16 mouse cellular contexts compared by ENCODE assay signal in genomic region chr5:129943402-129943801, GRCm38 (mm10). TPM values are rescaled to one million over a fixed set of nuclear protein-coding genes. Genes with fewer than 3 reads are reported as not detected.
DNase-seq lines count a peak whose midpoint lies in the region; ATAC-seq and TF ChIP-seq lines count a peak whose summit lies in the region.
"Had no signal": no experiment of that assay in that cellular context is flagged by ENCODE, and none has a peak within 500 bp of the region (broad histone marks: within the 10 kb centered on the region; RNA-seq: fewer than 3 reads in every experiment).

No protein-coding gene starts in this region.

- TF ChIP-seq CTCF in ES-Bruce4 (IDR thresholded peaks at IDR 0.05; ENCODE audit: low read depth, low read length), result no peak

- no peaks in the 10 kb centered on the region for H3K27me3 ChIP-seq in heart, embryonic 13.5 days (replicated peaks)
- H3K27me3 ChIP-seq in heart, embryonic 12.5 days (replicated peaks), result no peaks in the 10 kb centered on the region
- no peaks in the 10 kb centered on the region for H3K27me3 ChIP-seq in liver, embryonic 11.5 days (replicated peaks; ENCODE audit: control insufficient read depth, insufficient read depth, low read length)
- H3K27me3 ChIP-seq in ES-Bruce4 (ENCODE audit: control insufficient read depth, insufficient read depth, low read length, poor library complexity, severe bottlenecking), result no peaks in the 10 kb centered on the region
- H3K27me3 ChIP-seq in liver, embryonic 13.5 days, result no peaks in the 10 kb centered on the region
- H3K27me3 ChIP-seq: embryonic facial prominence, embryonic 13.5 days; midbrain, embryonic 15.5 days had no signal

- no peak for TF ChIP-seq EP300 in ES-Bruce4 (IDR thresholded peaks at IDR 0.05; ENCODE audit: insufficient read depth, low read depth, low read length)

- no peak for TF ChIP-seq POLR2A in ES-Bruce4 (IDR thresholded peaks at IDR 0.05; ENCODE audit: insufficient read depth, low read length)

- H3K4me2 ChIP-seq in heart, embryonic 13.5 days, result peak overlapping the region; percentile 86
- no peak overlapping the region for H3K4me2 ChIP-seq in heart, embryonic 12.5 days
- peak overlapping the region; percentile 79 for H3K4me2 ChIP-seq in liver, embryonic 11.5 days
- H3K4me2 ChIP-seq in liver, embryonic 13.5 days, result peak overlapping the region; percentile 59

- WGBS in heart, embryonic 13.5 days, result 61% methylated on average over 1 of the region's 1 CpGs
- WGBS in heart, embryonic 12.5 days, result 44% methylated on average over 1 of the region's 1 CpGs
- WGBS in liver, embryonic 11.5 days, result 40% methylated on average over 1 of the region's 1 CpGs
- 19% methylated on average over 1 of the region's 1 CpGs for WGBS in liver, embryonic 13.5 days (ENCODE audit: insufficient replicate concordance)

- peaks cover 23% of the 10 kb centered on the region for H3K4me1 ChIP-seq in heart, embryonic 13.5 days
- H3K4me1 ChIP-seq in heart, embryonic 12.5 days (replicated peaks), result no peaks in the 10 kb centered on the region; the same call in 1 of the 2 replicates
- peaks cover 10% of the 10 kb centered on the region for H3K4me1 ChIP-seq in liver, embryonic 11.5 days (replicated peaks; ENCODE audit: control insufficient read depth, insufficient read depth, low read length)
- H3K4me1 ChIP-seq in ES-Bruce4 (ENCODE audit: control insufficient read depth, insufficient read depth, low read length), result peaks cover 1% of the 10 kb centered on the region
- H3K4me1 ChIP-seq in liver, embryonic 13.5 days (replicated peaks), result peaks cover 50% of the 10 kb centered on the region

- no peak for DNase-seq in liver, embryonic 11.5 days (ENCODE audit: low spot score)
- DNase-seq in liver, result no peak
- no peak for DNase-seq in liver, embryonic 13.5 days
- no peak for DNase-seq in adrenal gland, adult 2 months
- DNase-seq: cerebellum, postnatal 25 days; gastrocnemius, postnatal 10 days; kidney, adult 11 months; kidney, postnatal 36 days; lung, postnatal 14 days had no signal

- ATAC-seq in heart, embryonic 13.5 days (ENCODE audit: extremely low read depth, insufficient number of reproducible peaks, low FRiP score, low TSS enrichment), result no peak
- no peak for ATAC-seq in heart, embryonic 12.5 days (ENCODE audit: insufficient number of reproducible peaks, low FRiP score)
- no peak for ATAC-seq in liver, embryonic 11.5 days (replicated peaks; ENCODE audit: low FRiP score)
- ATAC-seq in liver, embryonic 13.5 days (ENCODE audit: low read depth), result no peak
- ATAC-seq in granulocyte monocyte progenitor cell, adult 5-6 weeks (replicated peaks; ENCODE audit: poor library complexity, severe bottlenecking), result no peak
- ATAC-seq: forebrain, embryonic 14.5 days; midbrain, embryonic 15.5 days had no signal

- H3K36me3 ChIP-seq in heart, embryonic 13.5 days, result peaks cover 11% of the 10 kb centered on the region
- H3K36me3 ChIP-seq in heart, embryonic 12.5 days, result peaks cover 9% of the 10 kb centered on the region
- 0 out of 2 replicates have a peak, but pooled peaks cover 2% of the 10 kb centered on the region for H3K36me3 ChIP-seq in liver, embryonic 11.5 days (ENCODE audit: control insufficient read depth, insufficient read depth, low read length)
- peaks cover 17% of the 10 kb centered on the region for H3K36me3 ChIP-seq in ES-Bruce4 (ENCODE audit: control insufficient read depth, insufficient read depth, low read length, poor library complexity, severe bottlenecking)
- peaks cover 21% of the 10 kb centered on the region for H3K36me3 ChIP-seq in liver, embryonic 13.5 days
- H3K36me3 ChIP-seq: midbrain, embryonic 15.5 days had no signal

- no peak overlapping the region for H3K9ac ChIP-seq in heart, embryonic 13.5 days
- no peak overlapping the region for H3K9ac ChIP-seq in heart, embryonic 12.5 days
- 0 out of 2 replicates have a peak overlapping the region, but pooled peaks have one; percentile 2 for H3K9ac ChIP-seq in liver, embryonic 11.5 days (ENCODE audit: low read depth, low read length)
- peak overlapping the region; percentile 100; the same call in 1 of the 2 replicates for H3K9ac ChIP-seq in ES-Bruce4 (ENCODE audit: low read depth, poor library complexity, severe bottlenecking)
- H3K9ac ChIP-seq in liver, embryonic 13.5 days, result peak overlapping the region; percentile 57; the same call in 1 of the 2 replicates

- H3K27ac ChIP-seq in heart, embryonic 13.5 days (replicated peaks), result no peak overlapping the region
- no peak overlapping the region for H3K27ac ChIP-seq in heart, embryonic 12.5 days (ENCODE audit: poor library complexity, severe bottlenecking)
- no peak overlapping the region for H3K27ac ChIP-seq in liver, embryonic 11.5 days (ENCODE audit: low read depth, low read length)
- no peak overlapping the region for H3K27ac ChIP-seq in ES-Bruce4 (ENCODE audit: insufficient read depth, low read length)
- peak overlapping the region; percentile 66 for H3K27ac ChIP-seq in liver, embryonic 13.5 days

- H3K9me3 ChIP-seq in heart, embryonic 13.5 days, result no peaks in the 10 kb centered on the region
- no peaks in the 10 kb centered on the region for H3K9me3 ChIP-seq in heart, embryonic 12.5 days (replicated peaks)
- no peaks in the 10 kb centered on the region for H3K9me3 ChIP-seq in liver, embryonic 11.5 days (ENCODE audit: control insufficient read depth, low read length)
- H3K9me3 ChIP-seq in ES-Bruce4 (replicated peaks; ENCODE audit: control insufficient read depth, insufficient read depth, low read length, poor library complexity, severe bottlenecking), result no peaks in the 10 kb centered on the region
- no peaks in the 10 kb centered on the region for H3K9me3 ChIP-seq in liver, embryonic 13.5 days (replicated peaks)
- H3K9me3 ChIP-seq: embryonic facial prominence, embryonic 13.5 days; midbrain, embryonic 15.5 days had no signal

- no peak overlapping the region for H3K4me3 ChIP-seq in heart, embryonic 13.5 days
- H3K4me3 ChIP-seq in heart, embryonic 12.5 days, result no peak overlapping the region
- peak overlapping the region; percentile 5; the same call in 1 of the 2 replicates for H3K4me3 ChIP-seq in liver, embryonic 11.5 days (ENCODE audit: low read depth, low read length)
- no peak overlapping the region for H3K4me3 ChIP-seq in ES-Bruce4 (ENCODE audit: low read depth, low read length)
- H3K4me3 ChIP-seq in liver, embryonic 13.5 days (replicated peaks), result peak overlapping the region; percentile 93

RNA-seq across cellular contexts. Expression of gene Vkorc1l1, which starts 1.6 kb away (rescaled TPM):
- 13.7 and 14.3 TPM in 2 replicates for polyA plus RNA-seq in heart, embryonic 13.5 days (2015; fragmentation: Nextera tagmentation; extraction: Ambion mirVana)
- 23.2 and 24.2 TPM in 2 replicates for polyA plus RNA-seq in heart, embryonic 12.5 days (2016; fragmentation: Nextera tagmentation; extraction: Ambion mirVana)
- 29.4 and 30.4 TPM in 2 replicates for polyA plus RNA-seq in liver, embryonic 11.5 days (2014; fragmentation: Nextera tagmentation; extraction: Ambion mirVana)
- 72.6 and 73.3 TPM in 2 replicates for polyA plus RNA-seq in ES-Bruce4 (2011; ENCODE audit: insufficient read depth, insufficient read length, low read depth, missing spikeins)
- polyA plus RNA-seq in liver, embryonic 13.5 days (2015; fragmentation: Nextera tagmentation; extraction: Ambion mirVana), result 22.9 and 29.4 TPM in 2 replicates
- total RNA-seq in granulocyte monocyte progenitor cell, adult 5-6 weeks (2014; fragmentation: Nextera tagmentation), result 36.6 and 44.6 TPM in 2 replicates
- 26.7 and 39.9 TPM in 2 replicates for total RNA-seq in granulocyte monocyte progenitor cell, adult 5-6 weeks (2017)
- 10 to 100 TPM; 23.0 to 33.8 TPM for total RNA-seq in adrenal gland, adult 2 months (2021)
- 9.8 and 10.4 TPM in 2 replicates for polyA plus RNA-seq in adrenal gland, adult 2 months (2012; rRNA removed)

RNA-seq across cellular contexts. Expression of gene Nupr1l, which starts 35.1 kb away (rescaled TPM):
- 1.6 and 1.7 TPM in 2 replicates for polyA plus RNA-seq in heart, embryonic 13.5 days (2015; fragmentation: Nextera tagmentation; extraction: Ambion mirVana)
- 2.0 and 2.3 TPM in 2 replicates for polyA plus RNA-seq in heart, embryonic 12.5 days (2016; fragmentation: Nextera tagmentation; extraction: Ambion mirVana)
- 0.84 and 1.4 TPM in 2 replicates for polyA plus RNA-seq in liver, embryonic 11.5 days (2014; fragmentation: Nextera tagmentation; extraction: Ambion mirVana)
- 1.3 and 4.3 TPM in 2 replicates for polyA plus RNA-seq in ES-Bruce4 (2011; ENCODE audit: insufficient read depth, insufficient read length, low read depth, missing spikeins)
- polyA plus RNA-seq in liver, embryonic 13.5 days (2015; fragmentation: Nextera tagmentation; extraction: Ambion mirVana), result 0.31 and 1.0 TPM in 2 replicates
- 0.21 and 1.5 TPM in 2 replicates for total RNA-seq in granulocyte monocyte progenitor cell, adult 5-6 weeks (2014; fragmentation: Nextera tagmentation)
- 0.34 and 0.72 TPM in 2 replicates for total RNA-seq in granulocyte monocyte progenitor cell, adult 5-6 weeks (2017)
- total RNA-seq in adrenal gland, adult 2 months (2021), result 1 to 10 TPM; 2.8 to 4.4 TPM
- polyA plus RNA-seq in adrenal gland, adult 2 months (2012; rRNA removed), result 17.3 and 23.6 TPM in 2 replicates

RNA-seq across cellular contexts. Expression of gene Phkg1, which starts 45.1 kb away (rescaled TPM):
- polyA plus RNA-seq in heart, embryonic 13.5 days (2015; fragmentation: Nextera tagmentation; extraction: Ambion mirVana), result 0.76 and 1.4 TPM in 2 replicates
- 0.77 and 1.1 TPM in 2 replicates for polyA plus RNA-seq in heart, embryonic 12.5 days (2016; fragmentation: Nextera tagmentation; extraction: Ambion mirVana)
- 0.22 and 0.29 TPM in 2 replicates for polyA plus RNA-seq in liver, embryonic 11.5 days (2014; fragmentation: Nextera tagmentation; extraction: Ambion mirVana)
- 5.4 and 6.1 TPM in 2 replicates for polyA plus RNA-seq in ES-Bruce4 (2011; ENCODE audit: insufficient read depth, insufficient read length, low read depth, missing spikeins)
- polyA plus RNA-seq in liver, embryonic 13.5 days (2015; fragmentation: Nextera tagmentation; extraction: Ambion mirVana), result 0.18 and 0.22 TPM in 2 replicates
- 0.36 TPM in 1 of 2 replicates, not detected in the other for total RNA-seq in granulocyte monocyte progenitor cell, adult 5-6 weeks (2014; fragmentation: Nextera tagmentation)
- 0.98 and 1.5 TPM in 2 replicates for total RNA-seq in granulocyte monocyte progenitor cell, adult 5-6 weeks (2017)
- total RNA-seq in adrenal gland, adult 2 months (2021), result 1 to 10 TPM; 1.4 to 3.9 TPM
- polyA plus RNA-seq in adrenal gland, adult 2 months (2012; rRNA removed), result 1.2 and 2.6 TPM in 2 replicates

RNA-seq across cellular contexts. Expression of gene Zbed5, which starts 47.9 kb away (rescaled TPM):
- polyA plus RNA-seq in heart, embryonic 13.5 days (2015; fragmentation: Nextera tagmentation; extraction: Ambion mirVana), result 3.3 and 3.9 TPM in 2 replicates
- 3.5 and 4.5 TPM in 2 replicates for polyA plus RNA-seq in heart, embryonic 12.5 days (2016; fragmentation: Nextera tagmentation; extraction: Ambion mirVana)
- 3.8 and 4.9 TPM in 2 replicates for polyA plus RNA-seq in liver, embryonic 11.5 days (2014; fragmentation: Nextera tagmentation; extraction: Ambion mirVana)
- polyA plus RNA-seq in ES-Bruce4 (2011; ENCODE audit: insufficient read depth, insufficient read length, low read depth, missing spikeins), result 12.9 and 13.1 TPM in 2 replicates
- 1.00 and 1.1 TPM in 2 replicates for polyA plus RNA-seq in liver, embryonic 13.5 days (2015; fragmentation: Nextera tagmentation; extraction: Ambion mirVana)
- total RNA-seq in granulocyte monocyte progenitor cell, adult 5-6 weeks (2014; fragmentation: Nextera tagmentation), result 1.2 and 3.1 TPM in 2 replicates
- total RNA-seq in granulocyte monocyte progenitor cell, adult 5-6 weeks (2017), result 1.9 and 4.2 TPM in 2 replicates
- 1 to 10 TPM; 2.1 to 2.3 TPM for total RNA-seq in adrenal gland, adult 2 months (2021)
- polyA plus RNA-seq in adrenal gland, adult 2 months (2012; rRNA removed), result 1.1 and 2.2 TPM in 2 replicates

RNA-seq across cellular contexts. Expression of gene Chchd2, which starts 56.1 kb away (rescaled TPM):
- polyA plus RNA-seq in heart, embryonic 13.5 days (2015; fragmentation: Nextera tagmentation; extraction: Ambion mirVana), result 837 and 1,007 TPM in 2 replicates
- polyA plus RNA-seq in heart, embryonic 12.5 days (2016; fragmentation: Nextera tagmentation; extraction: Ambion mirVana), result 738 and 776 TPM in 2 replicates
- polyA plus RNA-seq in liver, embryonic 11.5 days (2014; fragmentation: Nextera tagmentation; extraction: Ambion mirVana), result 991 and 1,008 TPM in 2 replicates
- 337 and 340 TPM in 2 replicates for polyA plus RNA-seq in ES-Bruce4 (2011; ENCODE audit: insufficient read depth, insufficient read length, low read depth, missing spikeins)
- 596 and 645 TPM in 2 replicates for polyA plus RNA-seq in liver, embryonic 13.5 days (2015; fragmentation: Nextera tagmentation; extraction: Ambion mirVana)
- total RNA-seq in granulocyte monocyte progenitor cell, adult 5-6 weeks (2014; fragmentation: Nextera tagmentation), result 360 and 388 TPM in 2 replicates
- 241 and 245 TPM in 2 replicates for total RNA-seq in granulocyte monocyte progenitor cell, adult 5-6 weeks (2017)
- total RNA-seq in adrenal gland, adult 2 months (2021), result 1,000 to 10,000 TPM in 1 of 2 experiments, 100 to 1,000 TPM in 1; 641 to 1,175 TPM
- 3,805 and 4,399 TPM in 2 replicates for polyA plus RNA-seq in adrenal gland, adult 2 months (2012; rRNA removed)

Comparison
In these comparisons a context has a peak if more than half of its experiments do, and no peak if none do; other contexts are left out.
1. H3K4me3 ChIP-seq: peak in liver, embryonic 11.5 days (single experiment) and liver, embryonic 13.5 days (single experiment); none in heart, embryonic 13.5 days (single experiment), heart, embryonic 12.5 days (single experiment) and ES-Bruce4 (single experiment).
2. H3K9ac ChIP-seq: peak in liver, embryonic 11.5 days (single experiment), ES-Bruce4 (single experiment) and liver, embryonic 13.5 days (single experiment); none in heart, embryonic 13.5 days (single experiment) and heart, embryonic 12.5 days (single experiment).